In the genomic region with DNA sequence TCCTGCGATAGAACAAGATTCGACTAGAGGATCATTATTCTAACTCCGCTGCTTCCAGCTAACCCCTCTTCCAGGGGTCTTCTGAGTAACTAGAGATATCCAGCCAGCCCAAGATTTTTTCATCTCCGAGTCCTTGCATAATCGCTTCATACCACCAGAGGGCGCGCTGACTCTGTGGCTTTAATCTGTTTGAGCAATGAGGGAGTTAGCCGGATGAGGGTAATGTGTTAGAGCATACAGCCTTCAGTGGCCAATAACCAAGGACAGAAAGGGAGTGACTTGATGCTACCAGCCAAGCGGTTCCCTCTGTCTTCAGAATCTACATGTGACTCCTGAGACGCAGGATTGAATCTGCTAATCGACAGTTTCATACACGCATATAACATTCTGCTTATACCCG, we compare ENCODE assay signal across 8 mouse cellular contexts. TPM values are rescaled to one million over a fixed set of nuclear protein-coding genes. Genes with fewer than 3 reads are reported as not detected.
DNase-seq lines count a peak whose midpoint lies in the region; ATAC-seq and TF ChIP-seq lines count a peak whose summit lies in the region.

No protein-coding gene starts in this region.

- H3K27ac ChIP-seq in cortical plate, adult 2 months (ENCODE audit: insufficient read depth, low read length) = no peak overlapping the region
- H3K27ac ChIP-seq in kidney, adult 2 months (ENCODE audit: insufficient read depth, low read depth, low read length) = no peak overlapping the region
- no peak overlapping the region for H3K27ac ChIP-seq in limb, embryonic 11.5 days (replicated peaks; ENCODE audit: low read depth, low read length)

- peak; percentile 71 for DNase-seq in urinary bladder, adult 2 months (ENCODE audit: low spot score)
- DNase-seq in urinary bladder, postnatal 10 days (ENCODE audit: low spot score) = no peak
- DNase-seq in gastrocnemius, postnatal 10 days = peak; percentile 83
- peak; percentile 86 for DNase-seq in kidney, adult 2 months
- peak; percentile 90 for DNase-seq in limb, embryonic 11.5 days (ENCODE audit: low spot score)
- DNase-seq in spleen, postnatal 36 days (ENCODE audit: low spot score in 2 of 2) = peak; percentile 64 to 75

- no peaks in the 10 kb centered on the region for H3K4me1 ChIP-seq in cortical plate, adult 2 months (ENCODE audit: control insufficient read depth, insufficient read depth, low read length)
- H3K4me1 ChIP-seq in kidney, adult 2 months (ENCODE audit: control insufficient read depth, insufficient read depth, low read length) = peaks cover 6% of the 10 kb centered on the region; the same call in 1 of the 2 replicates
- peaks cover 15% of the 10 kb centered on the region for H3K4me1 ChIP-seq in limb, embryonic 11.5 days (ENCODE audit: control insufficient read depth, insufficient read depth, low read length)

- H3ac ChIP-seq in myocyte (ENCODE audit: control insufficient read depth, insufficient read length) = no peak overlapping the region

- 12% methylated on average over 13 of the region's 13 CpGs for WGBS in kidney, adult 2 months
- WGBS in limb, embryonic 11.5 days = 20% methylated on average over 13 of the region's 13 CpGs

- no peaks in the 10 kb centered on the region for H3K79me2 ChIP-seq in myocyte (ENCODE audit: control insufficient read depth, insufficient read depth)

- no peak overlapping the region for H3K4me2 ChIP-seq in limb, embryonic 11.5 days (ENCODE audit: low read depth, severe bottlenecking)
- peak overlapping the region; percentile 2 for H3K4me2 ChIP-seq in myocyte (ENCODE audit: low read depth)

- no peak overlapping the region for H3K4me3 ChIP-seq in cortical plate, adult 2 months (ENCODE audit: insufficient read depth, low read length)
- H3K4me3 ChIP-seq in kidney, adult 2 months (ENCODE audit: insufficient read depth, low read depth, low read length) = no peak overlapping the region
- H3K4me3 ChIP-seq in limb, embryonic 11.5 days (ENCODE audit: low read depth, low read length) = no peak overlapping the region
- no peak overlapping the region for H3K4me3 ChIP-seq in myocyte

- TF ChIP-seq CTCF in cortical plate, adult 2 months (IDR thresholded peaks at IDR 0.05; ENCODE audit: extremely low read depth, insufficient read depth, low read length) = peak; percentile 90
- peak; percentile 94 for TF ChIP-seq CTCF in kidney, adult 2 months (conservative IDR thresholded peaks at IDR 0.05; ENCODE audit: insufficient read depth, insufficient read length, low read depth, low read length)

- no peak for ATAC-seq in limb, embryonic 11.5 days (ENCODE audit: insufficient number of reproducible peaks, low FRiP score, low TSS enrichment, low read depth)

- H3K9me3 ChIP-seq in limb, embryonic 11.5 days (ENCODE audit: control insufficient read depth, low read length) = no peaks in the 10 kb centered on the region

- no peaks in the 10 kb centered on the region for H3K27me3 ChIP-seq in kidney, adult 2 months (replicated peaks; ENCODE audit: control insufficient read depth, insufficient read depth, low read length)
- peaks cover 22% of the 10 kb centered on the region for H3K27me3 ChIP-seq in limb, embryonic 11.5 days (ENCODE audit: control insufficient read depth, insufficient read depth, low read length)
- no peaks in the 10 kb centered on the region for H3K27me3 ChIP-seq in myocyte (ENCODE audit: control insufficient read depth, insufficient read depth, insufficient read length)

- no peaks in the 10 kb centered on the region for H3K36me3 ChIP-seq in kidney, adult 2 months (ENCODE audit: control insufficient read depth, insufficient read depth, low read length)
- no peaks in the 10 kb centered on the region for H3K36me3 ChIP-seq in limb, embryonic 11.5 days (ENCODE audit: control insufficient read depth, insufficient read depth, low read length)
- no peaks in the 10 kb centered on the region for H3K36me3 ChIP-seq in myocyte (ENCODE audit: control insufficient read depth, insufficient read depth)

- no peak overlapping the region for H3K9ac ChIP-seq in limb, embryonic 11.5 days (ENCODE audit: low read length)

- TF ChIP-seq POLR2A in cortical plate, adult 2 months (IDR thresholded peaks at IDR 0.05; ENCODE audit: extremely low read depth, insufficient read depth, low read length) = no peak
- TF ChIP-seq POLR2A in kidney, adult 2 months (IDR thresholded peaks at IDR 0.05; ENCODE audit: low read depth, low read length) = no peak
- TF ChIP-seq POLR2A in myocyte (IDR thresholded peaks at IDR 0.05; ENCODE audit: insufficient read length, low read depth) = no peak

TF ChIP-seq in myocyte, 11 proteins besides CTCF, POLR2A, EP300 and RAD21:
- no peak for TF ChIP-seq MYOG (IDR thresholded peaks at IDR 0.05; ENCODE audit: control insufficient read depth in 1 of 3, insufficient read depth in 1 of 3, insufficient read length in 2 of 3, low read depth in 2 of 3)
- no peak for TF ChIP-seq REST (IDR thresholded peaks at IDR 0.05; ENCODE audit: insufficient read depth, insufficient read length)
- no peak for TF ChIP-seq TCF12 (IDR thresholded peaks at IDR 0.05; ENCODE audit: insufficient read depth, poor library complexity, severe bottlenecking)
- TF ChIP-seq SRF (IDR thresholded peaks at IDR 0.05; ENCODE audit: control insufficient read depth, insufficient read length, low read depth) = no peak
- TF ChIP-seq E2F4 (IDR thresholded peaks at IDR 0.05; ENCODE audit: insufficient read depth) = no peak
- TF ChIP-seq CEBPB (IDR thresholded peaks at IDR 0.05; ENCODE audit: insufficient read depth, poor library complexity, severe bottlenecking) = no peak
- TF ChIP-seq MAX (IDR thresholded peaks at IDR 0.05; ENCODE audit: low read depth) = no peak
- TF ChIP-seq TCF3 (IDR thresholded peaks at IDR 0.05; ENCODE audit: insufficient read length, low read depth) = no peak
- no peak for TF ChIP-seq MYOD1 (IDR thresholded peaks at IDR 0.05; ENCODE audit: control insufficient read depth in 1 of 3, insufficient read length in 2 of 3, low read depth in 2 of 3)
- no peak for TF ChIP-seq USF1 (IDR thresholded peaks at IDR 0.05; ENCODE audit: low read depth)
- no peak for TF ChIP-seq POLR2AphosphoS2 (IDR thresholded peaks at IDR 0.05; ENCODE audit: insufficient read length, low read depth)

RNA-seq across cellular contexts. Expression of a gene that starts 4.0 kb away (rescaled TPM):
- 57.5 and 70.1 TPM in 2 replicates for polyA plus RNA-seq in urinary bladder, adult 2 months (2012; rRNA removed)
- polyA plus RNA-seq in cortical plate, adult 2 months (2012; rRNA removed) = 0.06 and 0.13 TPM in 2 replicates
- total RNA-seq in gastrocnemius, postnatal 10 days (2021) = under 1 TPM in 1 of 2 experiments, not detected in 1; 0.07 TPM
- 31.0 and 34.3 TPM in 2 replicates for polyA plus RNA-seq in kidney, adult 2 months (2012; rRNA removed)
- polyA plus RNA-seq in limb, embryonic 11.5 days (2014; fragmentation: Nextera tagmentation; extraction: Ambion mirVana) = 4.6 and 5.6 TPM in 2 replicates
- polyA plus RNA-seq in myocyte (2012; fragmentation: generic; extraction: Trizol) = 0.17 TPM

RNA-seq across cellular contexts. Expression of a gene that starts 9.4 kb away (rescaled TPM):
- 13.5 and 18.5 TPM in 2 replicates for polyA plus RNA-seq in urinary bladder, adult 2 months (2012; rRNA removed)
- 19.6 and 19.9 TPM in 2 replicates for polyA plus RNA-seq in cortical plate, adult 2 months (2012; rRNA removed)
- 1 to 10 TPM; 4.7 to 6.6 TPM for total RNA-seq in gastrocnemius, postnatal 10 days (2021)
- 9.4 and 10.2 TPM in 2 replicates for polyA plus RNA-seq in kidney, adult 2 months (2012; rRNA removed)
- 5.9 and 6.7 TPM in 2 replicates for polyA plus RNA-seq in limb, embryonic 11.5 days (2014; fragmentation: Nextera tagmentation; extraction: Ambion mirVana)
- 9.6 TPM for polyA plus RNA-seq in myocyte (2012; fragmentation: generic; extraction: Trizol)

RNA-seq across cellular contexts. Expression of a gene that starts 27.9 kb away (rescaled TPM):
- polyA plus RNA-seq in urinary bladder, adult 2 months (2012; rRNA removed) = 36.0 and 45.0 TPM in 2 replicates
- 30.4 and 33.3 TPM in 2 replicates for polyA plus RNA-seq in cortical plate, adult 2 months (2012; rRNA removed)
- 10 to 100 TPM in 1 of 2 experiments, 1 to 10 TPM in 1; 5.8 to 11.0 TPM for total RNA-seq in gastrocnemius, postnatal 10 days (2021)
- polyA plus RNA-seq in kidney, adult 2 months (2012; rRNA removed) = 8.2 and 9.8 TPM in 2 replicates
- 101 and 107 TPM in 2 replicates for polyA plus RNA-seq in limb, embryonic 11.5 days (2014; fragmentation: Nextera tagmentation; extraction: Ambion mirVana)
- polyA plus RNA-seq in myocyte (2012; fragmentation: generic; extraction: Trizol) = 12.8 TPM
